Mouse (Mus musculus) hematopoietic stem cell, adult 5-6 weeks (primary cell): ENCODE data around the gene Tnr. TPM values are rescaled to one million over a fixed set of nuclear protein-coding genes. Genes with fewer than 3 reads are reported as not detected.

Source experiments
- ATAC-seq, 2 experiments: fragments of 125-278 bp in 1 of 2; replicated peaks in 1 of 2; 2 replicates each; pipeline ENCODE4 v1.8.0; 2016 to 2017; ENCODE audit warnings: inconsistent platforms in 2 of 2, mild to moderate bottlenecking in 2 of 2, moderate number of reproducible peaks in 2 of 2, low read depth in 1 of 2, moderate TSS enrichment in 1 of 2; ENCODE audit not compliant: low FRiP score in 2 of 2, poor library complexity in 2 of 2, severe bottlenecking in 2 of 2, insufficient read depth in 1 of 2, low TSS enrichment in 1 of 2
- total RNA-seq: library from RNA; stranded (forward); fragments of 172-1452, 232-1000 nt; gene quantifications from 2 replicates; pipeline ENCODE4 v1.2.3, GENCODE M21; 2017

Tnr gene
- total RNA-seq, 1 experiment from 2014 or later = not detected

DNA sequence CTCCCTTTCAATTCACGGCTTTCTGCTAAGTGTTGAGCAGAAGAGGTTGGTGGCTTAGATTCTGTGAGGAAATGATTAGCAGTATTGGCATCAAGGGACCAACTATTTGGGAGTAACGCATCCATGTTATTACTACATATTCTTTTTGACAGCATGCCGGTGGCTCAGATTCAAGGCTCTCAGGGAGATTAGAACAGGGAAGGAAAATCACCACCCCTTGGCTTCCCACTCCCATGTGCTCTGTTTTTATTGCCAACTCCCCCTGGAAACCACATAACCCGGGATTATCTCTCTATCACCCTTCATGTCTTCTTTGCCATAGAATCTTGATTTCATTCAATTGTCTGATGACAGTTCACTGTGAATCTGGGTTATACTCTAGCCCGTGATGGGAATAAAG, 276.8 kb downstream of the Tnr start:
- ATAC-seq = no peak

GRCm38 (mm10) chr1:159801753-159802152, 278.2 kb downstream of the Tnr start:
- no peak for ATAC-seq

DNA sequence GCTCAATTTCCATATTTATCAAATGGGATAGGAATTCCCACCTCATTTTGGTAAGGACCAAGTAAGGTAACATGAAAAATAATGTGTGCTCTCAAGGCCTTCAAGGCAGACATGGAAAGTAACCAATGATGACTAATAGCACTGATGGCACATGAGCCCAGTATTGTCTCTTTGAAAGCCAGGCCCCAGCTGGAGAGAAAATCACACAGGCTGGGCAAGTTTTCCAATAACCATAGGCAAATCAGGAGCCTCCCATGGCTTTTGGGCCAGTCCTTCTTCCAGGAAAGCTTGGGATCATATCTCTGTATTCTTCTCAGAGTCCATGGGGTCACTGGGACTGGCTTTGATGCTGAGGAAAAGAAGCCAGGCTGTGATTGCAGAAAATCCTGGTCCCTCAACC, 280.1 kb downstream of the Tnr start:
- no peak for ATAC-seq

DNA sequence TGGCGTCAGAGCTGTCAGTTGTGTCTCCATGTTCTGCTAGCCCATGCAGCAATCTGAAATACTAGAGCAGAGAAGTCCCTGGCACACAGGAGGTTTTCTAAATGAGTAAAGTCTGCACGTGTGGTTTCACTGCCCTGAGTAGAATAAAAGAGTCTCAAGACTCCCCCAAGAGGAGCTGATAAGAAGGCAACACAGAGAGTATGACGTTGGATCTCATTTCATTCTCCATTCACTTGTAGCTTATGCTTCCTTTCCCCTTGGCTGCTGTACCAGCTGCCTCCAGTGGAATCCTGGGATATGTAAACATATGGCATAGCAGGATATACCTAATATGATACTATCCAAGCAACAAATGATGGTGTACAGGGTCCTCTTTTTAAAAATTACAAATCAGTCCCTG, 285.9 kb downstream of the Tnr start:
- ATAC-seq = no peak

GRCm38 (mm10) chr1:159811805-159812204, 288.2 kb downstream of the Tnr start:
- no peak for ATAC-seq

- ATAC-seq = peak; percentile 83 to 86
These were observed 289.3 kb downstream of the Tnr start for GRCm38 (mm10) chr1:159812820-159813411.

GRCm38 (mm10) chr1:159814348-159814747, 290.8 kb downstream of the Tnr start:
- peak; percentile 77 to 81 for ATAC-seq

- no peak for ATAC-seq
These were observed 293.2 kb downstream of the Tnr start for GRCm38 (mm10) chr1:159816614-159817371.

GRCm38 (mm10) chr1:159819511-159819910, 295.9 kb downstream of the Tnr start:
- ATAC-seq = no peak

DNA sequence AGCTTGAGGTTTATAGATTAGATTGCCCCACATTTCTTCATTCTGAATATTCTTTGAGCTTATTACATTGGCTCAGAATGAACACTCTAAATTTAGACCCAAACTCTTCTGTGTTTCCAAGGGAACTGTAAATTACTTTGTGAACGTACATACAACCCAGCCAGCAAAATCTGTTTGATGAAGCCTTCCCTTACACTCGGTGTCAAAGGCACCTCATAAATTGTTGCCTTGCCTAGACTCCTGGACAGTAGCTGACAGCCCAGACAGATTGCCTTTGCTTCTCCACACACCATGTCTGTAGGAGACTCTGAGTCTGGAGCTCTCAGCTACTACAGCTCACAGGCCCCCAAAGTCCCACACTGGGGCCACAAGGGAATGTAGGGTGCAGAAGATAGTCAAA, 298.8 kb downstream of the Tnr start:
- no peak for ATAC-seq

DNA sequence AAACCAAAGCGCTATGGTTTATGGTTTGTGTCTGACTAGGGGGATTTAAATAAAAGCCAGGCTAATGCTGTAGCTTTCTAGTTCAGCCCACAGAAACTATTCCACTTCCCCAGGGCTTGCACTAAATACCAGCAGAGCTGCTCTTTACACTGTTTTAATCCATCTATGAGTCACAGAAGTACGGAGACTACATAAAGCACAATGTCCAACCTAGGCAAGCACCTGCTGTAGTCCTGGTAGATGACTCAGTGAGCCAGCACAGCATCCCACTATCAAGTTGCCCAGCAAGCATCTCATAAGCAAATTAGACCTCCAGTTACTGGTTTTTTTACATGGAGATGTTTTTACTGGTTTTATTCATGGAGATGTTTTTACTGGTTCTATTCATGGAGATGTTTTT, 305.0 kb downstream of the Tnr start:
- no peak for ATAC-seq

DNA sequence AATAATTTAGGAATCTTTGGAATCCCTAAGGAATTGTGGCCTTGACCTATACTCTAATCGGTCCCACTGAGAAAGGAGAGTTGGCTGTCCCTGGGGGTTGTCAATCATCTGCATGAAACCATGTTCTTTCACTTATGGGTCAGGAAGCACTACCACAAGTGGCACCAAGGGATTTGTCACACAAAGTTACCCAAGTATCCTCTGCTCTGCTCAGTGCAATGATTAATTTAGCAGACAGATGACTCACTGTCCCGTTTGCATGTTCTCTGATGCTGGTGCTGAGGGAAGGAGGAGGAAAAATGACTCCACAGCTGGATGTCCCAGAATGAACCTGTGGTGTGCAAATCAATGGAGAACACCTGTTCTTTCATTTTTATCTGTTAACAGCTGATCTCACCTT, 309.6 kb downstream of the Tnr start:
- ATAC-seq = no peak

- no peak for ATAC-seq
These were observed 310.2 kb downstream of the Tnr start for GRCm38 (mm10) chr1:159833646-159834338.

GRCm38 (mm10) chr1:159835126-159835525, 311.6 kb downstream of the Tnr start:
- no peak for ATAC-seq

GRCm38 (mm10) chr1:159840337-159840736, 316.8 kb downstream of the Tnr start:
- no peak for ATAC-seq

- ATAC-seq = no peak
These were observed 319.3 kb downstream of the Tnr start for GRCm38 (mm10) chr1:159842876-159843275.

GRCm38 (mm10) chr1:159852088-159852487, 328.5 kb downstream of the Tnr start:
- no peak for ATAC-seq

GRCm38 (mm10) chr1:159854261-159854660, 330.7 kb downstream of the Tnr start:
- no peak for ATAC-seq
